Mouse (Mus musculus) left cerebral cortex, adult 11 months (tissue): ENCODE measurements around the gene Gc.

ENCODE experiments used
- DNase-seq: peaks from one replicate; pipeline ENCODE4 v3.0.0; 2022; ENCODE audit warnings: low spot score

Gene Gc

GRCm38 (mm10) chr5:89457554-89458062 is at the start of gene Gc:
Gene Gc, minus strand, starts transcription at chr5:89457898.
- no peak for DNase-seq

GRCm38 (mm10) chr5:89500182-89500581 is 42.5 kb upstream of the Gc start:
- DNase-seq, result no peak

- no peak for DNase-seq
These were observed 34.9 kb upstream of the Gc start for GRCm38 (mm10) chr5:89492560-89492959.

- no peak for DNase-seq
These were observed 12.8 kb upstream of the Gc start for GRCm38 (mm10) chr5:89470483-89470882.

GRCm38 (mm10) chr5:89467886-89468285 is 10.2 kb upstream of the Gc start:
- DNase-seq, result no peak

GRCm38 (mm10) chr5:89467045-89467444 is 9.3 kb upstream of the Gc start:
- no peak for DNase-seq

- no peak for DNase-seq
These were observed 8.6 kb upstream of the Gc start for GRCm38 (mm10) chr5:89466275-89466674.

GRCm38 (mm10) chr5:89461817-89462216 is 4.1 kb upstream of the Gc start:
- no peak for DNase-seq

- DNase-seq, result no peak
These were observed 1.9 kb upstream of the Gc start for GRCm38 (mm10) chr5:89459591-89459990.

- DNase-seq, result no peak
These were observed 1.3 kb upstream of the Gc start for GRCm38 (mm10) chr5:89458987-89459386.

GRCm38 (mm10) chr5:89455526-89455925 is 2.2 kb downstream of the Gc start:
- no peak for DNase-seq

GRCm38 (mm10) chr5:89450798-89451197 is 6.9 kb downstream of the Gc start:
- DNase-seq, result no peak

- no peak for DNase-seq
These were observed 8.4 kb downstream of the Gc start for GRCm38 (mm10) chr5:89449325-89449724.

- DNase-seq, result no peak
These were observed 9.7 kb downstream of the Gc start for GRCm38 (mm10) chr5:89447978-89448377.

- DNase-seq, result no peak
These were observed 13.3 kb downstream of the Gc start for GRCm38 (mm10) chr5:89444360-89444759.

- no peak for DNase-seq
These were observed 46.2 kb downstream of the Gc start for GRCm38 (mm10) chr5:89411536-89411935.

- no peak for DNase-seq
These were observed 50.2 kb downstream of the Gc start for GRCm38 (mm10) chr5:89407376-89408082.

- DNase-seq, result no peak
These were observed 52.6 kb downstream of the Gc start for GRCm38 (mm10) chr5:89405132-89405531.

- DNase-seq, result no peak
These were observed 67.3 kb downstream of the Gc start for GRCm38 (mm10) chr5:89390405-89390804.

- DNase-seq, result peak; percentile 24
These were observed 73.5 kb downstream of the Gc start for GRCm38 (mm10) chr5:89384204-89384603.

- no peak for DNase-seq
These were observed 76.4 kb downstream of the Gc start for GRCm38 (mm10) chr5:89381340-89381739.

GRCm38 (mm10) chr5:89370140-89370539 is 87.6 kb downstream of the Gc start:
- no peak for DNase-seq

GRCm38 (mm10) chr5:89368045-89368743 is 89.5 kb downstream of the Gc start:
- no peak for DNase-seq
